Mouse (Mus musculus) embryonic facial prominence, embryonic 10.5 days (tissue): ENCODE results near the gene Serpina3m. TPM values are rescaled to one million over a fixed set of nuclear protein-coding genes. Genes with fewer than 3 reads are reported as not detected.
"Not testable (repeated sequence)": the region's sequence is repeated elsewhere in the genome, so short reads cannot be mapped to it uniquely, and the experiment has no call there.

Source experiments
- DNase-seq: peaks from one replicate; pipeline ENCODE4 v3.0.0-alpha.2; 2017; ENCODE audit warnings: low spot score
- H3K27ac ChIP-seq: fragments of 300-500 bp; sonication (generic); replicated peaks from 2 replicates; pipeline ENCODE4 v1.5.1; 2016; ENCODE audit warnings: mild to moderate bottlenecking
- H3K27me3 ChIP-seq: fragments of 300-500 bp; sonication (generic); replicated peaks from 2 replicates; pipeline ENCODE4 v1.6.1; 2016; ENCODE audit warnings: low read depth, mild to moderate bottlenecking; ENCODE audit not compliant: poor library complexity, severe bottlenecking
- H3K36me3 ChIP-seq: fragments of 300-500 bp; sonication (generic); replicated peaks from 2 replicates; pipeline ENCODE4 v1.6.1; 2016; ENCODE audit warnings: mild to moderate bottlenecking, moderate library complexity
- H3K4me1 ChIP-seq: fragments of 300-500 bp; sonication (generic); 2 replicates; pipeline ENCODE4 v1.6.1; 2016
- H3K4me3 ChIP-seq: fragments of 300-500 bp; sonication (generic); 2 replicates; pipeline ENCODE4 v1.5.1; 2016; ENCODE audit warnings: mild to moderate bottlenecking, moderate library complexity
- H3K9me3 ChIP-seq: fragments of 300-500 bp; sonication (generic); 2 replicates; pipeline ENCODE4 v1.6.1; 2016; ENCODE audit warnings: mild to moderate bottlenecking
- WGBS: fragments of 180-500 bp; shearing (Covaris S2); methylation state at CpG from one replicate; pipeline ENCODE4 v1.1.7; 2016; 5-methylcytosine and 5-hydroxymethylcytosine counted together
- polyA plus RNA-seq: library from polyadenylated mRNA; unstranded; fragments of >200 nt; fragmentation: Nextera tagmentation; extraction: Ambion mirVana; gene quantifications from 2 replicates; pipeline ENCODE4 v1.2.1, GENCODE M21; 2016

Serpina3m gene
- polyA plus RNA-seq = not detected in 2 replicates

DNA sequence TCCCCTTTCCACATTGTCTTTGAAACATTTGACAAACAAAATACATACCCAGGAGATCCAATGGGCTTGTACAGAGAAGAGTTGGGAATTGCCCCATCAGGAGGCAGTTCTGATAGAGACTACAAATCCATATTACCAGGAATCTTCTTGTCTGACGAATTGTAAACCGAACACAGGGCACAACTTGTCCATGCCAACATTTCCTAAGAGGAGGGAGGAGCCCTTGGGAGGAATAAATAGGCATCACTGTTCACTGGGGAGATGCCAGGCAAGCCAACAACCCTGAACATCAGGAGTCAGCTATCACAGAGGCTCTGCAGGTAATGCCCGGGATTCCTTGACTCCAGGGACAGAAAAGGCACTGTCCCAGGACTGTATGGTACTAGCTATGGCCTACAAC is at the start of gene Serpina3m, which contains the start of gene Serpina3k:
Gene Serpina3m (plus strand): TSS at position 261 of the 400 bp plus-strand sequence.
Gene Serpina3k (plus strand): TSS at position 261 of the 400 bp plus-strand sequence.
- DNase-seq, H3K4me3 ChIP-seq, H3K27ac ChIP-seq, H3K9me3 ChIP-seq, H3K4me1 ChIP-seq, H3K27me3 ChIP-seq, H3K36me3 ChIP-seq: not testable (repeated sequence)
- WGBS = 84% methylated on average over 3 of the region's 3 CpGs

DNA sequence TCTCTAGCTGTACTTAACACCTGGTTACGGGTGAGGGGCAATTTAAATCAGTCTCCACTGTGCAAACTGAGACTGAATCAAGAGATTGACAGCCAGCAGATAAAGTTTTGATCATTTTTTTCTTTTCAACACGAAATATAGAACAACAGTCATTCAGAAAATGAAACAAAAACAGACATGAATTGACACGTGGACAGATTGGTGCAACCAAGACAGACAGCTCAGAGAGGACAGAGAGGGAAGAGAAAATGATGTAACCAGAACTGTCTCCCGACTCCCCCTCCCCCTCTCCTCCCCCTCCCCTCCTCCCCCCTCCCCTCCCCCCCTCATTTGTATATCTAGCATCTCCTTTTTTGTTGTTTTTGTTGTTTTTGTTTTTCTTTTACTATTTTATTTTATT is 48.4 kb upstream of the Serpina3m start:
- Histone ChIP-seq H3K9me3 (no peaks in the 10 kb centered on the region), H3K27ac (no peak overlapping the region), H3K4me1 (no peaks in the 10 kb centered on the region), H3K36me3 (no peaks in the 10 kb centered on the region), H3K27me3 (no peaks in the 10 kb centered on the region), H3K4me3 (no peak overlapping the region)
- WGBS = 62% methylated on average over 4 of the region's 4 CpGs
- DNase-seq = no peak

DNA sequence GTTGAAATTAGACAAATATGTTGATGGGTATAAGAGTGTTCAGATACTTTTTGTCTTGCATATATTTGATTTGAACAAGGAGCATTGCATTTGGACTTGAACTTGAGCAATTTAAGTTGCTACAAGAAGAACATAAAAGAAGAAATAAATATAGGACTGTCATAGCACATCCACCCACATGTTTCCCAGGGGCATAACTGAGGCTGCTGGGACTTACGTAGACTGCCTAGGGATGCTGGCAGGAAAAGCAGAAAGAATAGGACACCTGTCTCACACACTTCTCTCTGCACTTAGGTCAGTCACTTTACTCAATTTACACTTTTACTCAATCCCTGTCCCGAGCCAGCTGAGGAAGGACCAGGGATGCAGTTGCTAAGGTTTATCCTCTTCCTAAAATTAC is 44.3 kb upstream of the Serpina3m start:
- Histone ChIP-seq H3K9me3 (no peaks in the 10 kb centered on the region), H3K4me3 (no peak overlapping the region), H3K36me3 (no peaks in the 10 kb centered on the region), H3K4me1 (no peaks in the 10 kb centered on the region), H3K27ac (no peak overlapping the region), H3K27me3 (no peaks in the 10 kb centered on the region)
- WGBS = 87% methylated on average over 2 of the region's 2 CpGs
- DNase-seq = no peak

DNA sequence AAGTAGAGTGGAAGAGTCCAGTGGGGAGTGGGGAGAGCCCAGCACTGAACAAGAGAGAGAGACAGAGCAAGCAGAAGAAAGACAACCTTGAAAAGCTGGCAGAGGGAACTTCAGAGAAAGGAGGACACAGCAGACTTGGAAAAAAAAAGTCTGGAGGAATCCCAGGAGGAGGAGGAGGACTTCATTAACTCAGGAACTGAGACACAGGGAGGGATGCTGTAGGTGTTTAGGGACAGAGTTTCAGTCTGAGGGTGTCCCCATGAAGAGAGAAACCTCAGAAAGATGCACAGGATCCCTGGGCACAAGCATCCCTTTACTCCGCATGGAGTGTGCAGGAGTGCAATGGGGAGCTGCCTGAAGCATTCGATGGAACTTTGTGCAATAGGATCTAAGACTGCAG is 40.2 kb upstream of the Serpina3m start:
- Histone ChIP-seq H3K9me3 (no peaks in the 10 kb centered on the region), H3K27ac (no peak overlapping the region), H3K36me3 (no peaks in the 10 kb centered on the region), H3K4me3 (no peak overlapping the region), H3K27me3 (no peaks in the 10 kb centered on the region), H3K4me1 (no peaks in the 10 kb centered on the region)
- WGBS = 96% methylated on average over 2 of the region's 2 CpGs
- no peak for DNase-seq

DNA sequence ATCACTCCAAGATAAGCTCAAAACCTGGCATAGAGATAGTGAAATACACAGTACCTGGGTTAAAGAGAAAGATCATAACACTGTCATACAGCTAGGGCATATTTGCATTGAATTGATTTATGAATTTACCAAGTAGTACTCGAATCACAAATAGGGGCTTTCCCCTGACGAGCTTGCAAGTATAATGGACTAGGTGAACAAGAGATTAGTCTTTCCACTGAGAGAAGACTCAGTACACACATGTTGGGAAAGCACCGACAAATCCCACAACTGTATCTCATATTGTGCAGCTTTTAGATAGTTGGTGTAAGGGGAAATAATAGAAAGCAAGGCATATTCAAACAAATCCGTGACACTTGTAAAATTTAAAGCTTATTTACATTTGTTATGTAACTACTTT is 32.3 kb upstream of the Serpina3m start:
- 86% methylated on average over 4 of the region's 4 CpGs for WGBS
- Histone ChIP-seq H3K36me3 (no peaks in the 10 kb centered on the region), H3K27me3 (no peaks in the 10 kb centered on the region), H3K4me3 (no peak overlapping the region), H3K4me1 (no peaks in the 10 kb centered on the region), H3K9me3 (peaks cover 1% of the 10 kb centered on the region; the same call in 1 of the 2 replicates), H3K27ac (no peak overlapping the region)
- DNase-seq = no peak

DNA sequence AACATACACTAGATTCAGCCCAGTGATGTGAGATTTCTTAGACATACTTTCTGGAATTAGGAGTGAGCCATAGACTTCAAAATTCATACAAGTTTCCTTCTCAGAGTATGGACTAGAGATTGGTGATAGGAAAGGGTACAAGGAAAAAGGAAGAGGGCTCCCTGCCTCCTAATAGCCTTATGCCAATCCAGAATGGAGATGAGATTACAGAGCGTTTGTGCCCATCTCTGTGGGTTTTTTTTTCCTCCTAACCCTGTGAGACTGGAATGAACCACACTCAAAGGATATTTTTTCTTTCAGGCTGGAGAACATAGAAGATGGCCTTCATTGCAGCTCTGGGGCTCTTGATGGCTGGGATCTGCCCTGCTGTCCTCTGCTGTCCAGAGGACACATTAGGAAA is 24.0 kb upstream of the Serpina3m start, which contains the start of gene Serpina3j:
Gene Serpina3j (plus strand): TSS at position 301 of the 400 bp plus-strand sequence.
- H3K9me3 ChIP-seq = peaks cover 8% of the 10 kb centered on the region; the same call in 1 of the 2 replicates
- H3K36me3 ChIP-seq = no peaks in the 10 kb centered on the region
- no peaks in the 10 kb centered on the region for H3K4me1 ChIP-seq
- 87% methylated on average over 1 of the region's 1 CpGs for WGBS
- no peak within 1 kb of the TSS for H3K4me3 ChIP-seq
- H3K27ac ChIP-seq = no peak within 1 kb of the TSS
- no peaks in the 10 kb centered on the region for H3K27me3 ChIP-seq
- DNase-seq = no peak

DNA sequence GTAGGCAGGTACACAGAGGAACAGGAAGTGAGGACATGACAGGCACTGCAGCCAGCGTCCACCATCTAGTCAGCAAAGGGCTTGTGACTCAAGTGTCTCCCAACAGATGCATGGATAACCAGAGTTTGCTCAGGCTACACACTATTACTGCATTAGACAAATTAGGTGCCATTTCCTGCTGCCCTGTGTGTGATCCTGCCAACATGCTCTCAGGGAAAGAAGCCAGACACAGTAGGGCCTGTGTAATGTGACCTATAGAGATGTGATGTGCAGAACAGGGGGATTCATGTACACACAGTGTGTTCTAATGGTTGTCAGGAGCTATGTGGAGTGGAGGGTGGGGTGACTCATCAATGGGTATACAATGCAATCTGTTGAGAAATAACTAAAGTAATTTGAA is 15.8 kb upstream of the Serpina3m start:
- Histone ChIP-seq H3K27me3 (no peaks in the 10 kb centered on the region), H3K27ac (no peak overlapping the region), H3K9me3 (no peaks in the 10 kb centered on the region), H3K4me3 (no peak overlapping the region), H3K4me1 (no peaks in the 10 kb centered on the region), H3K36me3 (no peaks in the 10 kb centered on the region)
- no peak for DNase-seq
- WGBS = 72% methylated on average over 1 of the region's 1 CpGs

DNA sequence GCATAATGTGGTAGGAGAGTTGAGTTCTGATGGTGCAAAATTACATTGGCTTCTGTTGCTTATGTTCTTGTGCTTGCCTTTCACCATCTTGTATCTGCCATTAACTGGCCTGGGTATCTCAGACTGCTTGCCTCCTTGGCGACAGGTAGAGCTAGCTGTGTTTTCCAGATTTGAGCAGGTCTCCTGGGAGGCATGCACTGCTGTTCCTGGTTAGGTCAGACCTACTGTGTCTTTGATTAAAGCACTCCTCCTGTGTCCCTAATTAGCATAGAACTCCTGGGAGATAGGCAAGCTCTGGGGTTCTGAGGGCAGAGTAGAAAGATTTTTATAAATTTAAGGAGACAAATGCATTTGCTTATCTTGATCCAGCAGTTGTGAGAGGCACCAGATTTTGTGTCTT is 6.6 kb upstream of the Serpina3m start:
- H3K36me3 ChIP-seq = no peaks in the 10 kb centered on the region
- no peak overlapping the region for H3K27ac ChIP-seq
- no peak overlapping the region for H3K4me3 ChIP-seq
- H3K4me1 ChIP-seq = no peaks in the 10 kb centered on the region
- H3K27me3 ChIP-seq = no peaks in the 10 kb centered on the region
- 40% methylated on average over 1 of the region's 1 CpGs for WGBS
- DNase-seq = peak; percentile 6
- no peaks in the 10 kb centered on the region for H3K9me3 ChIP-seq

DNA sequence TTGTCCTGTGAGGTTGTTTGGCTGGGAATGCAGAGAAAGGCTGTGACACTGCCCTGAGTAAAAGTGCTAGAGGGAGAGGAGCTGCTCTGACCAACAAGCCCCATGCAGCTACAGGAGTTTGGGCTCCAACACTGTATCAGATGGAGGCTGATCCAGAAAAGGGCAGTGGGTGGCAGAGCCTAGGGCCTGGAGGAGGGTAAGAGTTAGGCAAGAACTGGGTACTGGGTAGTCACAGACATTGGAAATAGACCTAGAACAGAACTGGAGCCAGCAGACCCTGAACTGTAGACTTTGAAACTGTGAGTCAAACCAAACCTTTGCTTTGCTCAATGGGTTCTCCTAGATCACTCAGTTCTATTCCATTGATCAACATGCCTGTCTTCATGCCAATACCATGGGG is 1.4 kb upstream of the Serpina3m start:
- not testable (repeated sequence) for H3K9me3 ChIP-seq, H3K27ac ChIP-seq, DNase-seq

DNA sequence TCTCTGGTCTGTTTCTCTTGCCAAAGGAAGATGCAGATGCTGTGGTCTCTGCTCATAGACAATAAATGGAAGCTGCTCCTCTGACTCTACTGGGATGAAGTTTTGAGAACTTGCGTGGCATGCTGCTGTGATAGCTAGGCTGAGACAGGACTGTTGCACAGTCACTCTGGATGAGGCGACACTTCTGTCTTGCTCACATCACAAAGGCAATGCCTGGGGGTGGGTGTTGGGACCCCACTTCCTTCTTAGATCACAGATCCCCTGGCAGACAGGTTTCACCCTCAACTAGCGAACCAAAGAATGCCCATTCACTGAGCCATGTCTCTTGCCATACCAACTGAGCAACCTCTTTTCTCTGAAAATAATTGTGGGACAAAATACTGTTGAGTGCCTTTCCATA is 419 bp downstream of the Serpina3m start:
- H3K36me3 ChIP-seq = no peaks in the 10 kb centered on the region
- H3K9me3 ChIP-seq = no peaks in the 10 kb centered on the region
- no peaks in the 10 kb centered on the region for H3K27me3 ChIP-seq
- no peak overlapping the region for H3K4me3 ChIP-seq
- H3K4me1 ChIP-seq = no peaks in the 10 kb centered on the region
- no peak for DNase-seq
- no peak overlapping the region for H3K27ac ChIP-seq
- WGBS = 87% methylated on average over 3 of the region's 3 CpGs

More for the DNA sequence above, 1.4 kb upstream of the Serpina3m start:
- H3K27me3 ChIP-seq, H3K36me3 ChIP-seq, H3K4me3 ChIP-seq, H3K4me1 ChIP-seq: not testable (repeated sequence)

DNA sequence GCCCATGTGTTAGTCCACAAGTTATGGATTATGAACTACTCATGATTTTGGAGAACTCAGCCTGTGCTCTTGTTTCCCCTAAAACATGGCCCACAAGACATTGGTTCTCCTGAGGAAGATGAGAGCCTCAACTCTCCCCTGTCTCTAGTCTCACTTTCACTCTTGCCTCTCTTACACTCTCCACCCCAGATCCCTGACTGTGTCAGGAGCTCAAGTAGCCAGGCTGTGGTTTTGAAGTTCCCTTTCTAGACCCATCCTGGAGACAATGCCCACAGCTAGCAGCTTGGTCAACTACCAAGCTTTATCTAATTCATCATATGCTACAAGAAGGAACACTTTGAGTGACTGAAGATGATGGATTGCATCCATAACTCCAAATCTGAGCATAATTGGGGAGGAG is 4.2 kb downstream of the Serpina3m start:
- not testable (repeated sequence) for DNase-seq, H3K4me1 ChIP-seq, H3K36me3 ChIP-seq, H3K27me3 ChIP-seq, H3K9me3 ChIP-seq, H3K4me3 ChIP-seq, H3K27ac ChIP-seq

DNA sequence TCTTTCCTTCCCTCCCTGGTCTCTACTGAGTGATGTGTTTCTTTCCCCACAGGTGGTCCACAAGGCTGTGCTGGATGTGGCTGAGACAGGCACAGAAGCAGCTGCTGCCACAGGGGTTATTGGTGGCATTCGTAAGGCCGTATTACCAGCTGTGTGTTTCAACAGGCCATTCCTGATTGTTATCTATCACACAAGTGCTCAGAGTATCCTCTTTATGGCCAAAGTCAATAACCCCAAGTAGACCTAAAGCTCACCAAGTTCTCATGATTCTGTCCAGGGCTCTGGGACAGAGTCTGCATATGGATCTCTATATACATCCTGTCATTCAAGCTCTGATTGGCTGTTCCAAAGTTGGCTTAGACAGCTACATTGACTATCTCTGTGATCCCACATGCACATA is 6.9 kb downstream of the Serpina3m start:
- Histone ChIP-seq H3K4me1 (no peaks in the 10 kb centered on the region), H3K27me3 (no peaks in the 10 kb centered on the region), H3K4me3 (no peak overlapping the region), H3K9me3 (no peaks in the 10 kb centered on the region), H3K27ac (no peak overlapping the region), H3K36me3 (no peaks in the 10 kb centered on the region)
- no peak for DNase-seq
- 85% methylated on average over 2 of the region's 2 CpGs for WGBS

DNA sequence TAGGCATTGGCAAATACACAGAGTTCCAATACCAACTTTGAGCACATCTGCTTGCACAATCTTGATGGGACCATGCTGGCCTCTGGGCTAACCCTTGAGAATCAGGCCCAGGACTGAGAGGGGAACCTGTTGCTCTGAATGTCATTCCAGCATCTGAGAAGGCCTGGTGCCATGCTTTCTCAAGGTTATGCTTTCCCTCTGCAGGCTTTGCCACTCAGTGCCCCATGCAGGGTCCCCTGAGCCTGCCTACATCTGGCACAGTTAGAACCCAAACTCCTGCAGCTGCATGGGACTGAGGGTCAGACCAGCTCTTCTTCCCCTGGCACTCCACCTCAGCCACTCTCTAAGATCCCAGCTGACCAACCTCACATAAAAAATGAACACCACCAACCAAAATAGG is 7.4 kb downstream of the Serpina3m start:
- no peak for DNase-seq

DNA sequence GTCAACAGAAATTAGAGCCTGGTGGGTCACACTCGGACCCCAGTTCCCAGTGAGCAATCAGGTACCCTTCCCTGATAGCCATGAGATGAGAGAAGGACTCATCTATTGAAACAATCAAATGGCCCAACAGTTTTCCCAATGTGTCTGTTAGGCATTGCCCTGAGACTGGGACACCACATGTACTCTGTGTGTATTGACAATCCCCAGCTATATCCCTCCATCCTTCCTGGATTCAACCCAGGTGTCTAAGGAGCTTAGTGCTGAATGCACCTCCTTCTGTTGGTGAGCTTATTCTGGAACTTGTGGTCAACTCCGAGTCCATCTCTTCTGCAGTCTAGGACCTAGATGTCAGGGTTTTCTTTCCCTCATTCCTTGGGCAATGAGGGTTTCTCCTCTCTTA is 8.8 kb downstream of the Serpina3m start:
- no peak overlapping the region for H3K4me3 ChIP-seq
- H3K27me3 ChIP-seq = no peaks in the 10 kb centered on the region
- H3K4me1 ChIP-seq = no peaks in the 10 kb centered on the region
- 81% methylated on average over 2 of the region's 2 CpGs for WGBS
- DNase-seq = no peak
- no peak overlapping the region for H3K27ac ChIP-seq
- H3K36me3 ChIP-seq = no peaks in the 10 kb centered on the region
- no peaks in the 10 kb centered on the region for H3K9me3 ChIP-seq

More for the DNA sequence above, 7.4 kb downstream of the Serpina3m start:
- Histone ChIP-seq H3K4me3 (no peak overlapping the region), H3K27ac (no peak overlapping the region), H3K4me1 (no peaks in the 10 kb centered on the region), H3K9me3 (no peaks in the 10 kb centered on the region), H3K27me3 (no peaks in the 10 kb centered on the region), H3K36me3 (no peaks in the 10 kb centered on the region)
